Mouse (Mus musculus) adrenal gland, postnatal 14 days (tissue): ENCODE measurements around the gene Kctd13. TPM values are rescaled to one million over a fixed set of nuclear protein-coding genes. Genes with fewer than 3 reads are reported as not detected.

Source experiments
- DNase-seq: peaks from one replicate; pipeline ENCODE4 v3.0.0; 2021; ENCODE audit warnings: mixed read lengths
- total RNA-seq: library from RNA; stranded (reverse); gene quantifications from 2 replicates; pipeline ENCODE4 v1.2.3, GENCODE M21; 2021

The Kctd13 gene
- total RNA-seq, 1 experiment from 2014 or later = 20.2 TPM

- DNase-seq = no peak
Measured at GRCm38 (mm10) chr7:126941801-126942200, 13.1 kb downstream of the Kctd13 start.

- DNase-seq = peak; percentile 67
Measured at GRCm38 (mm10) chr7:126946530-126946929, 17.9 kb downstream of the Kctd13 start.

- no peak for DNase-seq
Measured at GRCm38 (mm10) chr7:126948626-126949025, 19.9 kb downstream of the Kctd13 start.

GRCm38 (mm10) chr7:126949403-126949792 lies 20.7 kb downstream of the Kctd13 start, which contains the start of gene Asphd1:
TSS of gene Asphd1 (minus strand) at chr7:126949582.
- no peak for DNase-seq

- DNase-seq = peak; percentile 96
Measured at GRCm38 (mm10) chr7:126949793-126950646, 21.3 kb downstream of the Kctd13 start, which contains the start of gene Sez6l2. TSS of gene Sez6l2 (plus strand) at chr7:126950563.

GRCm38 (mm10) chr7:126950647-126951615 lies 22.3 kb downstream of the Kctd13 start:
- DNase-seq = no peak

GRCm38 (mm10) chr7:126951741-126952140 lies 23.1 kb downstream of the Kctd13 start:
- DNase-seq = no peak

- no peak for DNase-seq
Measured at GRCm38 (mm10) chr7:126952646-126953045, 24.0 kb downstream of the Kctd13 start.

- no peak for DNase-seq
Measured at GRCm38 (mm10) chr7:126955125-126955524, 26.4 kb downstream of the Kctd13 start.

GRCm38 (mm10) chr7:126959780-126960179 lies 31.1 kb downstream of the Kctd13 start:
- no peak for DNase-seq

- no peak for DNase-seq
Measured at GRCm38 (mm10) chr7:126961095-126961494, 32.4 kb downstream of the Kctd13 start.

- DNase-seq = no peak
Measured at GRCm38 (mm10) chr7:126961965-126962364, 33.3 kb downstream of the Kctd13 start.

- peak; percentile 63 for DNase-seq
Measured at GRCm38 (mm10) chr7:126963548-126964286, 35.0 kb downstream of the Kctd13 start.

GRCm38 (mm10) chr7:126965568-126965967 lies 36.9 kb downstream of the Kctd13 start:
- DNase-seq = no peak

GRCm38 (mm10) chr7:126967361-126967760 lies 38.7 kb downstream of the Kctd13 start:
- peak; percentile 60 for DNase-seq

GRCm38 (mm10) chr7:126975493-126975892 lies 46.8 kb downstream of the Kctd13 start:
- peak; percentile 41 for DNase-seq

- DNase-seq = no peak
Measured at GRCm38 (mm10) chr7:126975893-126975949, 47.0 kb downstream of the Kctd13 start, which contains the start of gene Cdipt. TSS of gene Cdipt (plus strand) at chr7:126975914.

GRCm38 (mm10) chr7:126975950-126976866 lies 47.5 kb downstream of the Kctd13 start, which contains the start of gene Cdiptos:
TSS of gene Cdiptos (minus strand) at chr7:126976098.
- peak; percentile 98 for DNase-seq

- DNase-seq = no peak
Measured at GRCm38 (mm10) chr7:126976878-126977459, 48.3 kb downstream of the Kctd13 start.

GRCm38 (mm10) chr7:126978841-126979240 lies 50.2 kb downstream of the Kctd13 start:
- no peak for DNase-seq

GRCm38 (mm10) chr7:126981601-126982000 lies 52.9 kb downstream of the Kctd13 start:
- DNase-seq = no peak
